Mouse (Mus musculus) kidney, postnatal 10 days (tissue): Measurements from ENCODE around the gene Gm5901.
"Not testable (repeated sequence)": the region's sequence is repeated elsewhere in the genome, so short reads cannot be mapped to it uniquely, and the experiment has no call there.

Experiments
- DNase-seq: peaks from one replicate; pipeline ENCODE4 v3.0.0; 2021; ENCODE audit warnings: mixed read lengths

Gene Gm5901

GRCm38 (mm10) chr7:105374866-105375265, at the start of gene Gm5901:
Gene Gm5901 (plus strand): TSS chr7:105375038.
- DNase-seq = no peak

DNA sequence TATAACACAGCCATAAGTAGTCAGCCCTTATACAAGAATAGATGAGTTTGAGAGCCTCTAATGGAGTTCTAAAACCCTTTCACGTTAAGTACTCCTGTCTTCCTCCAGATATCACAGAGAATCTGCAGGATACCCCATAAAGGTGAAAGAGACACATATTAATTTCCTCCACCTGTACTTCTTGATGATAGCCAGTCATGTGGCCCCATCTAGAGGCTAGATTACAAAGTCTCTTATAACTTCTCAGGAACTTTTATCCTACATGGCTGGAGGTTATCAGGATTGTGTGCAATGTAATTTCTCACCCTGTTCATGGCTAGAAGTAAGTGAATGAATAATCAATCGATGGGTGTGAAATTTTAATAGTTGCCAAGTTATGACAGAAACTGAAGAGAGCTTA, 49.5 kb upstream of the Gm5901 start:
- no peak for DNase-seq

GRCm38 (mm10) chr7:105334004-105334403, 40.8 kb upstream of the Gm5901 start, which contains the start of gene Olfr690:
Gene Olfr690 (minus strand): TSS chr7:105334104.
- DNase-seq = no peak

DNA sequence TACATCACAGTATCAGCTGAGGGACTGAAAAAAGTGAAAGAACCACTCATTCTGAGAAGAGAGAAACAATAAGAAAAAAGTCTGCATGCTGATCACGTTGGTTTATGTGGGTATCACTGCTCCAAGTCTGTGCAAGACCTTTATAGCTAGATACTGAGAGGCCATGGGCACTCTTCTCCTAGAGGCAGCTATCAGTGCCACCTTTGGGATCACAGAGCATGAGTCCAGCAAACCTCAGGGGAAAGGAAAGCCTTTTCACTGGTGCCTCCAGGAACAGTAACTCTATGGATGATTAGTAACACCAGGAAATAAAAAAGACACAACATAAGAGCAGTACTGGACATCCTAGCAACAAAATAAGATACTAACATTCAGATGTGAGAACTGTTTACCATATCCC, 32.7 kb upstream of the Gm5901 start, which contains the start of gene Olfr691:
Gene Olfr691, minus strand, starts transcription at position 101 of the 400 bp plus-strand sequence.
- DNase-seq = no peak

- no peak for DNase-seq
These were observed 32.1 kb upstream of the Gm5901 start for GRCm38 (mm10) chr7:105342752-105343151.

- DNase-seq = not testable (repeated sequence)
These were observed 18.8 kb upstream of the Gm5901 start for GRCm38 (mm10) chr7:105356064-105356463.

DNA sequence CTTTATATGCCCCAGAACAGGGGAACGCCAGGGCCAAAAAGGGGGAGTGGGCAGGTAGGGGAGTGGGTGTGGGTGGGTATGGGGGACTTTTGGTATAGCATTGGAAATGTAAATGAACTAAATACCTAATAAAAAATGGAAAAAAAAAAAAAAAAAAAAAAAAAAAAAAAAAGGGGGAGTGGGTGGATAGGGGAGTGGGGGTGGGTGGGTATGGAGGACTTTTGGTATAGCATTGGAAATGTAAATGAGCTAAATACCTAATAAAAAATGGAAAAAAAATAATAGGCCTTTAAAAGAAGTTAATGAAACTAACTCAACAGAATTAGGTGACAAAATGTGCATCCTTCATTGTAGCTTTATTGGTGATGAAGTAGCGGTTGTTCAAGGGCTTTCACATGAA, 18.4 kb upstream of the Gm5901 start:
- DNase-seq = not testable (repeated sequence)

DNA sequence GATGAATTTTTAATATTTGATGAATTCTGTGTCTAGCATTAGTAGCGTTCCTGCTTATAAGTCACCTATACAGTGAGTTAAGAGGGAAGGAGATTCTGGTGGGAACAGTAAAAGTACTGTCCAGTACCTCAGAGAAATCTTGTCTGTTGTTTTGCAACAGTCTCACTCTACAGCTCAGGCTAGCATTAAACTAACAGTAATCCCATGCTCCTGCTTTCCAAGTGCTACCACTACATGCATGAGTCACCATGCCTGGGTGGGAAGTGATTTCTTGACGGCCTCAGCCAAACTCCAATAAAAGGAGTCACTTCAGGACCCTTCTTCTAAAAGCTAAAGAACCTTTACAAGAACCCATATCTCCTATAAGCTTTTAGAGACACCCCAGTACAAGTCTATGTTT, 13.1 kb upstream of the Gm5901 start:
- no peak for DNase-seq

- DNase-seq = no peak
These were observed 7.6 kb upstream of the Gm5901 start for GRCm38 (mm10) chr7:105367268-105367667.

DNA sequence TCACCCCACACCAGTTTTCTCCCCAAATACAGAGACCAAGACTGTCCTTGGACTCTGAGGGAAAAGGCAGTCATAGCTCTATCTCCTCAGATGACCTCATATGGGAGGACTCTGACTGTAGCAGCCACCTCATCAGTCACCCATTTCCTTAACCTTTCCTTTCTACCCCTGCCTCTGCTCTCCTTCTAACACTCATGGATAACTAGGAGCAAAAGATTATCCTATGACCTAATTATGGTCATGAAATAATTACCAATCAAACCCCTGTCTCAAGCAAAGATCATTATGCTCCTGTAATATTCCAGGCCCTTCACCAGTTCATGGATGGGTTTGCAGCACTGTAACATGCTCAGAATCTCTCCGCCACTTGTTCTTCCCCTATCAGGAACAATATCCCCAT, 6.9 kb upstream of the Gm5901 start, which contains the start of gene Olfr692:
Gene Olfr692, plus strand, starts transcription at position 301 of the 400 bp plus-strand sequence.
- no peak for DNase-seq

DNA sequence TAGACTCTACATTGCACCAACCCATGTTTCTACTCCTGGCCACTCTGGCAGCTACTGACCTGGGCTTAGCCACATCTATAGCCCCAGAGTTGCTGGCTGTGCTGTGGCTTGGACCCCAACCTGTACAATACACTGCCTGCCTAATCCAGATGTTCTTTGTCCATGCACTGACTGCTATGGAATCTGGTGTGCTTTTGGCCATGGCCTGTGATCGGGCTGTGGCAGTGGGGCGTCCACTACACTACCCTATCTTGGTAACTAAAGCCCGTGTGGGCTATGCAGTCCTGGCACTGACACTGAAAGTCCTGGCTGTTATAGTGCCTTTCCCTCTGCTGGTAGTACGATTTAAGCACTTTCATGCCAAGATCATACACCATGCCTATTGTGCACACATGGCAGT, 6.3 kb upstream of the Gm5901 start:
- no peak for DNase-seq

DNA sequence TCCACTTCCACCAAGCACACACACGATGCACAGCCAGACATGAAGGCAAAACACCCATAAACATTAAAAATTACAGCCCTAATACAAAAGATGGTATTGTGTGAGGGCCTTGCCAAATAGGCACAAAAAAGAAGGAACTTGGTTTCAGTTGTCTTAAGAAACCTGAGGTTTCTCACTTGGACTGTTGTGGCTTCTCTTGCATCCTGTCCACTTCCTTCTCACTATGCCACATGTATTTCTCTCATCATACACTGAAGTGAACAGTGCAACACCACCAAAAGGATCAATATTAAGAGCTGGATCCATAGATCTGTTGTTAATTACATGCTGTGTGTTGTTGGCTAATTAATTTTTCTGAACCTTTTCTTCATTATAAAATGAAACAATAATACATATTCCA, 1.9 kb upstream of the Gm5901 start:
- DNase-seq = no peak

- no peak for DNase-seq
These were observed 1.3 kb upstream of the Gm5901 start for GRCm38 (mm10) chr7:105373509-105373908.

DNA sequence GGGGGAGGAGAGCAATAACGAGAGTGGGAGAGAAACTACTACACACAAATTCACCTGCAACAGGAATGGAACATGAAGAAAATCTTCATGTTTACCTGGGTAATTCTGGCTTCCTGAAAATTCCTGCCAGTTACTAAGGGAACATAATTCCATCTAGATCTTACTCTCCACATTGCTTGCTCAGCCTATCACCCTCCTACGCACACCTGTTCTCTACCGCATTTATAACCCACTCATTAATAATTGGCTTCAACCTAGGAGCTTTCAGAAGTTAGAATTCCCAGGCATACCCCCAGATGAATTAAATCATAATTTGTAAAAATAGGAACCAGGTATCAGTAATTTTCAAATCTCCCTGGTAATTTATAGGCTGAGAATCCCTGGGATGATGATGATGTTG, 862 bp upstream of the Gm5901 start:
- no peak for DNase-seq

DNA sequence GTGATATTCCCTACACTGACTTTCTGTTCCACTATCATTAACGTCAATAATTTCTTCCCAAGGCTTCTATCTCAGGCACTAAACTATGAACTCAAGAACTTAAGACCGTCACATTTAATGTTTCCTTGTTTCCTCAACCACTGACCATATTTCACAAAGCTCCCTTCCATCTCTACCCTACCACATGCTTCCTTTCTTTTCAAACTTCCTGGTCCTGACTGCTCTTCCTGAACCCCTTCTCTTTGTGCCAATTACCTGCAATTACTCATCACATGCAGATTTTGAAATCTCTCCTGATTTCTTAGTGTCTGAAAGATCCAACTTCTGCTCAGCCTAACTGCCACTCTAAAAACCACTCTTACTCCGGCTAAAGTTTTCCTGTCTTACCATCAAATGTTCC, 5.5 kb downstream of the Gm5901 start:
- no peak for DNase-seq

- no peak for DNase-seq
These were observed 12.9 kb downstream of the Gm5901 start for GRCm38 (mm10) chr7:105387696-105388095.

DNA sequence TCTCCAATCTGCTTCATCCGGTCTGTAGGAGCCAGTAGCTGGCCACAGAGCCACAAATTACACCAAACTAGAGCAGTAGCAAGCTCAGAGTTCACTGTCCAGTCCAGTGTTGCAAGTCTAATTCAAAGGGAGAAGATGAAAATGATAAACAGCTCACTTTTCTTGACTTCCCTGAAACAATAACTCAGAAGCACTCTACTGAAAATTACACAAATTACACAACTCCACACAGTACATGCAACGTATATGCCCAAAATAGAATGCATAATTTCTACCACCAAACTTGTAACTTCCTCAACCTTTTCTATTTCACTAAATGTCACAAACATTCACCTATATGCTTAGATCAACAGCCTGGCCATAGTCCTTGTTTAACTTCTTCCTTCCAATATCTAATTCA, 15.4 kb downstream of the Gm5901 start:
- DNase-seq = no peak

- no peak for DNase-seq
These were observed 19.8 kb downstream of the Gm5901 start for GRCm38 (mm10) chr7:105394606-105395005.

GRCm38 (mm10) chr7:105395131-105395820, 20.4 kb downstream of the Gm5901 start:
- DNase-seq = no peak

DNA sequence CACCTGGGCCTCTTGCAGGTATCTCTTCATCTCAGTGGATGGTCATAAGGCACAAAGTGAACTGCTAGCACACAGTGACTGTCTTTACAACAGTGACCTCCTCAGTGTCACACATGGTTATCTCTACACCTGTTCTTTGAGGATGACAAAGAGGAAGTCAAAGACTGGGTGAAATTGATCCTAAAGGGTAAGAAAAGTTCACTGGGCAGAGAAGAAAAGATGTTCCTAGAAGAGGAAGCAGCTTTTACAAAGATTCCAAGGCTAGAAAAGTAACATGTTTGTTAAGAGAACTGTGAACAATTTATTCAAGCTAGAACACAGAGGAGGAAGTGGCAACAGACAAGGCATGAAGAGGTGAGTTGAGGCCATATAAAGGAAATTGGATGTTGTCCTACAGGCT, 21.3 kb downstream of the Gm5901 start:
- no peak for DNase-seq

DNA sequence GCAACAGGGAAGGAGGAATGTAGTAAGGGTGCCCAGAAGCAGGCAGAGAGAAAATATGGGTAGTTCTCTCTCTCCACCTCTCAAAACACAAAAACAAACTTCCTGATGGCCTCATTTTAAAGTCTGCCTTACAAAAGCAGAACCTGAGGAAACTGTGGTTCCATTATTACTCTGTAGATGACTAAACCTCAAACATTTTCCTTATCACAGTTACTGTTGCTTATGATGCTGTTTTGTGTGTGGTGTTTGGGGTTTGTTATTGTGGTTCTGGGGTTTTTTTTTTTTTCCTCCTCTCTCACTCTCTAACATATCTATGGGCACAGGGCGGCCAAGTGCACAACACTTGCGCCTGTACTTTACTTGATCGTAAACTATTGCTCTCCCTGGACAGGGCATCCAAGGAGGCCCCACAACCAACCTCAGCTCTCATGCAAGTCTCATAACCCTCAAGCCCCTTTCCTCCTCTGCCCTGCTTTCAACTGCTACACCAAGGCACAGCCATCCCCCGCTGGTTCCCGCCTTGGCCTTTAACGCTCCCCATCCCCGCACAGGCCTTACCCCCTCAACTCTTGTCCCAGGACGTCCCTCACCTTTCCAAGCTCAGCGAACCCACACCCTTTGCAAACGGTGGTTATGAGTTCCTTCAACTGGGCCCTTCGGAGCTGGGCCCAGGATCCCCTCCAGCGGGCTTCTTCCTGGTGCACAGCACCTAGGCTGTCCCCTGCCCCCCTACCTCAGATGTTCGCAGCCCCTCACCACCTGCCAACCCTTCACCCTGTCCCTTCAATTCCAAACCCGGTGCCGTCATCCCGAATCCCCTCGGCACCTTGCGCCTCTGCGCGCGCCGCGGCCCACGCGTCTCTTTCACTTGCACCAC, 24.5 kb downstream of the Gm5901 start:
- DNase-seq = no peak

DNA sequence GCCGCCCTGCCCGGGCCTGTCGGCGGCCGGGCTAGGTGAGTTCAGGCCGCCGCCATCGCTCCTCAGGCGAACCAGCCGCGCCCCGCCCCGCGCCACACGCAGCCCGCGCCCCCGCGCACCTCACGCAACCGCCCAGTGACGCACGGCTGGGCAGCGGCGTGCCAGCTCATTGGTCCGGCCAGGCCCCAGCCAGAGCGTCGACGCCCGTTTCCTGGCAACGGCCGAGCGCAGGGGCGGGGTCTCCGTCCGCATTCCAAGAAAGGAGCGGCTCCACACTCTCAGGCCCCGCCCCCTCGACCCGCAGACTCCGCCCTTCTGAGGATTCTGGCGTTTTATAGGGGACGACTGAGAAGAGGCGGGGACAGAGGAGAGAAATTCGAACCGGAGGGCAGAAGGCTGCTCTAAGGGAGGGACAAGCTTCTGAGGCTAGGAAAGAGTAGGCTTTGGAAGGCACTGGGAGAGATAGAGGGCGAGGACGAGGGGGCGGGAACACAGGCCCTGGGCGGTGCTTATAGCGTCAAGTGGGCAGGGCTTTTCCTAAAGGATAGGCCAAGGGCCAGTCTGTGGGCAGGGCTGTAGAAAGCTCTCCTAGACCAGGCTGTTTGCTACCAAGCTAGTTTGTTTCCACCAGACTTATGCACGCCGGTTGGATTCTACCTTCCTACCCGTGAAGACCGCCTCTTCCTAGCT, 25.2 kb downstream of the Gm5901 start, which contains the start of gene Fam160a2:
Gene Fam160a2, minus strand, starts transcription at position 120 of the 690 bp plus-strand sequence.
- peak; percentile 100 for DNase-seq

DNA sequence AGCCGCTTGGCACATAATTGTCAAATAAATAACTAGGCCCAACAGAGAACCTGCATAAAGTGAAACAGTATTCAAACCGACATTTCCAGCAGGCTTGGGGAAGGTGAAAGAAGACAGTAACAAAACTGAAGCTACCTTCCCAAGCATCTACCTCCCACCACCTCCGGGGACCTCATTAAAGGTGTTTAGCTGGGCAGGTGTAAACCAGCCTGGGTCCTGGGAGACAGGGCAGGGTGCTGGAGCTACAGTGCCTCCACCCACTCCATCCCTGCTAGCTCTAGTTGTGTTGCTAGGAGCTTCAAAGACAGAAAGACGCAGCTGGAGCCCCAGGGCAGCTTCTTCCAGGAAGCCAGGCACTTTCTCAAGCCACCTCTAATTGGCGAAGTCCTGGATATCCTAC, 29.4 kb downstream of the Gm5901 start, which contains the start of gene Cnga4:
Gene Cnga4, plus strand, starts transcription at position 301 of the 400 bp plus-strand sequence.
- DNase-seq = no peak
